Mouse (Mus musculus): ENCODE measurements around the gene Krtcap2.
A peak's percentile ranks its signal among the peaks of the same experiment; 100 is the strongest.

Krtcap2 gene

DNA sequence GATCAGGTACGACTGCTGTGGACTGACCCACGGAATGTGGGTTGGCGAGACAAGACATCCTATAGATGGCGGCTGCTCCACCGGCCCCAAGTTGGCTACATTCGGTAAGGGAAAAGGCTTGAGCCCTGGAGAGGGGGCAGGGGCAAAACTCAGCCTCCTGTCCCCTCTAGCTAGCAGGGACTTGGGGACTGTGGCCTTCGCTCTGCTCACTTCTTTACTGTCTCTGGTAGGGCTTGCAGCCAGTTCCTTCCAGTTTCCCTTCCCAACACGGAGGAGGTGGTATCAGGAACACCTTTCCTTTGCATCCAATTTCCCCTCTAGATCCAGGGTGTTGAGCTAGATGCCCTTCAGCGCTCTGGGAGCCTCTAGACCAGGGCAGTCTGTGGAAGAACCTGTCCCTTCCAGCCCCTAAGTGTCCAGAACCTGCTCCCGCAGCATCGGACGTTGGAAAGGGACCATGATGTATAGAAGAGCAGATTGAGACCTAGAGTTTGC is 20.4 kb upstream of the Krtcap2 start:
- no peak for DNase-seq (ENCODE audit: low spot score)

DNA sequence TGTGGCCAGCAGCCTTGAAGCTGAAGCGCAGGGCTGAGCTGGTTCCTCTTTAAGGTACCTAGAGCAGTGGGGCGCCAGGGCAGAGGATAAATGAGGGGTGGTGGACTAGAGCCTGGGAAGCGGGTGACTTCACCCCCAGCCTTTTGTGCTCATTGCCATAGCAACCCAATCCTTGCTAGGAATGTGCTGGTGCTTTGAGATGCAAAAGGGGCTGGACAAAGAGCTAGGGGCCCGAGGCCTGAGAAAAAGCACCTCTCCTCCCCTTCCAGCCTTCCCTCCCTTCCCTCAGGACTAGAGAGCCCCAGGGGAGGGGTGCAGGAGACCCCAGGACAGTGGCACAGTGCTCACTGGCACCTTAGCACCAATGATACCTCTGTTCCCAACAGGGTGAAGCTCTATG is 19.8 kb upstream of the Krtcap2 start:
- no peak for DNase-seq (ENCODE audit: low spot score)

DNA sequence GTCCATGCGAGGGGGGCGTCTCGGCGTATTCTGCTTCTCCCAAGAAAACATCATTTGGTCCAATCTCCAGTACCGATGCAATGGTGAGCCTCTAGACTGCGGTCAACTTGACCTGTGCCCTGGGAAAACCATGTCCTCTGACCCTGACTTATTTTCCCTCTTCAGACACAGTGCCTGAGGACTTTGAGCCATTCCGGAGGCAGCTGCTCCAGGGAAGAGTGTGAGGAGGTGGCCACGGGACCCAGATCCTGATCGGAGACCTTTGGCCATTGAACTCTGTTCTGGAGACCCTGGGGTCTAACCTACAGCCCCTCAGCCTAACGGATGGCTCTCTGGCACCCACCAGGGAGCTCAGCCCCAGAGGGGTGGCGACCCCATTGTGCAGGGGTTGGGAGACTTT is 19.4 kb upstream of the Krtcap2 start:
- no peak for DNase-seq (ENCODE audit: low spot score)

DNA sequence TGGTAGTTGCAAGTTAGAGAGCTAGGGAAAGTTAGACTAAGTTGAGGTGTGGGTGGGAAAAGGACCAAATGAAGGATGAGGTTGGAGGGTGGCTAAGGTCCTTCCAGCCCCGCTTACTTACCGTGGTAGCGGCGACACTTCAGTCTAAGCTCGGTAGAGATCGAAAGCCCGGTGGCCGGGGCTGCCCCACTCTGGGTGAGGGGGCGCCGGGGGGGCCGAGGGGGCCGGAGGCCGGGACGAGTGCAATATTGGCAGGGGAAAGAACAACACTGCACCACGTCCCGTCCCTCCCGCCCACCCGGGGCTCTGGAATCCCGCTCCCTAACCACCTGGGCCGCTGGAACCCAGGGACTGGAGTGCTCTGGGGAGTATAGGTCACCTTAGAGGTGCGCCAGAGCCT is 18.9 kb upstream of the Krtcap2 start, which contains the start of gene Mtx1:
Gene Mtx1, minus strand, starts transcription at position 189 of the 400 bp plus-strand sequence.
- no peak for DNase-seq (ENCODE audit: low spot score)

DNA sequence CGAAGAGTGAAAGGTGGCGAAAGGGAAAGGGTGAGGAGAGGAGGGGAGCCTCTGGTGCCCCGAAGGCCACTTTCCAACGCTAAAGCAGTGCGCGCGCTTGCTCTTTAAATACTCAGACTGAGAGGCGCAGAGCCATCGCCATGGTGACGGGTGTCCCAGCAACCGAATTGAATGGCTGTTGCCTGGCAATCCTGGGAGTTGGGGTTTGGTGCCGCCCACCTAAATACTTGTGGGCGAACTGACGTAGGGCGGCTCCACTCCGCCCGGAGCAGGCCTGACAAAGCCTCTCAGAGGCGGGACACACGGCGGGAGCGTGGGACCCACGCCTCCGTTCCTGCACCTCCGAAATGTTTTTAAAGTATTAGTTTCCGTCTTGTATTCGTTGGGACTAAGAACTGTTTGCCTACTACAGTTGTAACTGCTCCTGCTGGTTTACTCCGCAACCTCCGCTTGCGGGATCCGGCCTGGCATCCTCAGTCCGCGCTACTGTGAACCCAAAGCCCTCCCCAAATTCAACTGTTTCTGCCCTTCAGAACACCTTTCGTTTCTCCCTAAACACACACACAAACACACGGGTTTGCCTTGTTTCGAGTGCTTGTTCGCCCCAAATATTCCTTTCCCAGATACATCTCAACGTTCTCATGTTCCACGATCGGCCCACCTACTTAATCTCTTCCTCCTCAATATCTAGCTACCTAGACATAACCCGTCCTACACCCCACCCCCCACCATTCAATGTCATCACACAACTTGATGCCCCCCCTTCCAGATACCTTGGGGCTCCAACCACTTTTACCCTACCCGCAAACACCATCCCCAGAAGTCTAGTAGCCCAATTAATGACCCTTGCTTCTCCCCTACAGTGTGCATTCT is 18.2 kb upstream of the Krtcap2 start:
- DNase-seq (ENCODE audit: low spot score): peak; percentile 94

DNA sequence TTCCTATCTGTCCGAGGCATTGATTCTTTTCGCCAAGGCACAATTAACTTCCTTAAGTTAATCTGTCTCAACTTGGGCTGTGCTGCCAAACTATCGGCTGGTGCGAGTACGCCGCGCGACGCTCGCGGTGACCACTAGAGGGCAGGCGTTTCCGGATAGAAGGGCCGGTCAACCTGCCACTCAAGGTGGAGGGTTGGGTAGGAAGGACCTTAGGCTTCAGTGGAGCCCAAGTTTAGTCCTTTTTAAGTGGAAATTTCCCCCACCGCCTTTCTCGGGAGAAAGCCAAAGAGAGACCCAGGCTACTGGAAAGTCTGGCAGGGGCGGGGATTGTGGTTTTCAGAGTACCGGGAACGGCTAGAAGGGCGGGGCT is 17.6 kb upstream of the Krtcap2 start:
- DNase-seq (ENCODE audit: low spot score): peak; percentile 93

DNA sequence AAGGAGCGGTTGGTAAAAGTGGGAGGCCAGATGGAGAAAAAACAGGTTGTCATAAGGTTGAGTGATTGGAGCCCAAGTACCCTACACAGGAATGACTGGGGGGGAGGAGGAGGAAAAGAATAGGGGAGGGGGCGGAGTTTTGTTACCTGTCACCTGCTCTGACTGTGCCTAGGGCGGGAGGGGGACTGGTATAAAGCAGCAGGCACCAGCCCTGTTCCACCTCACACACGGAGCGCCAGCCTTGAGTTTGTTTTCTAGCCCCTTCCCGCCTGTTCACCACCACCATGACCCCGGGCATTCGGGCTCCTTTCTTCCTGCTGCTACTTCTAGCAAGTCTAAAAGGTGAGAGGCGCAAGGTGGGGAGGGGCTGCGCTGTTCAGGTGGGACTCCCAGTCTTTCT is 16.9 kb upstream of the Krtcap2 start, which contains the start of gene Muc1:
Gene Muc1, plus strand, starts transcription at position 222 of the 400 bp plus-strand sequence.
- peak; percentile 68 for DNase-seq (ENCODE audit: low spot score)

DNA sequence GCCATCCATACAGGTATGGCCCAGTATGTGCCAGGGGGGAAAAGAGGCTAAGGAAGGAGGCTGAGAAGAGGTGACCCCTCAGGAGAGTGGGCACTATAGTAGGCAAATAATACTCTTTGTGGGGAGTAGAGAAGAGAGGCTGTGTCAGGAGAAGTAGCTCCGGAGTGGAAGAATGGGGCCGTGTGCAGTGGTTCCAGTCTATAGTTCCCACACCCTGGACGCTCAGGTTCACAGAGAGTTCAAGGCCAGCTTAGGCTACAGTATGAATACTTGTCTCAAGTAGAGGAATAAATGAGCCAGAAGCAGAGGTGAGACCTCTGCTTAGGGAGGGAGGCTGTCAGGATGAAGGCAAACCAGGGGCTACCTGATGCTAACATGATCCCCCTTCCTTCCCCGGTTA is 16.5 kb upstream of the Krtcap2 start:
- no peak for DNase-seq (ENCODE audit: low spot score)

DNA sequence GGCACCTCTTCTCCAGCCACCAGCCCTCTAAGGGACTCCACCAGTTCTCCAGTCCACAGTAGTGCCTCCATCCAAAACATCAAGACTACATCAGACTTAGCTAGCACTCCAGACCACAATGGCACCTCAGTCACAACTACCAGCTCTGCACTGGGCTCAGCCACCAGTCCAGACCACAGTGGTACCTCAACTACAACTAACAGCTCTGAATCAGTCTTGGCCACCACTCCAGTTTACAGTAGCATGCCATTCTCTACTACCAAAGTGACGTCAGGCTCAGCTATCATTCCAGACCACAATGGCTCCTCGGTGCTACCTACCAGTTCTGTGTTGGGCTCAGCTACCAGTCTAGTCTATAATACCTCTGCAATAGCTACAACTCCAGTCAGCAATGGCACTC is 15.2 kb upstream of the Krtcap2 start:
- DNase-seq (ENCODE audit: low spot score): no peak

DNA sequence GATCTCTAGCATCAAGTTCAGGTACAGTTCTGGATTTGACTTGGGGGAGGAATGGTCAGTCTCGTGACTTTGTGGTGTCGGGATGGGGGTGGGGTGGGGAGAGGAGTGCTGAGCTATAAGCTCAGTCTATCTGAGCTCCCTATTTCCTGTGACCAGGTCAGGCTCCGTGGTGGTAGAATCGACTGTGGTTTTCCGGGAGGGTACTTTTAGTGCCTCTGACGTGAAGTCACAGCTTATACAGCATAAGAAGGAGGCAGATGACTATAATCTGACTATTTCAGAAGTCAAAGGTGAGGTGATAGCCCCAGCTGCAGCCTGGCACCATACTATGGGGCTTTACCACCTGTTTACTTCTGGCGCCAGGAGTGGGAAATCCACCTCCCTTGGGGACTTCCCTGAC is 14.4 kb upstream of the Krtcap2 start:
- DNase-seq (ENCODE audit: low spot score): no peak

DNA sequence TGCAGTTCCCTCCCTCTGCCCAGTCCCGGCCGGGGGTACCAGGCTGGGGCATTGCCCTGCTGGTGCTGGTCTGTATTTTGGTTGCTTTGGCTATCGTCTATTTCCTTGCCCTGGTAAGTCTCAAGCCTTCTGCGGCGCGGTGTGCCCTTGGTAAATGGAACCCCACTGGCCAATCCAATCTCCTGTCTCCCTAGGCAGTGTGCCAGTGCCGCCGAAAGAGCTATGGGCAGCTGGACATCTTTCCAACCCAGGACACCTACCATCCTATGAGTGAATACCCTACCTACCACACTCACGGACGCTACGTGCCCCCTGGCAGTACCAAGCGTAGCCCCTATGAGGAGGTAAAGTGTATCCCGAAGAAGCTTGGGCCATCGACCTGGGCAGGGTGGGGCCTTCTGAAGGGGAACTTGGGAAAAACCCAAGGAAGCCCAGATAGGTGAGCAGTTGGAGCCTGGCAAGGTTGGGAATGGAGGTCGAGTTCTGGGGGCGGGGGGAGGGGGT is 13.9 kb upstream of the Krtcap2 start:
- no peak for DNase-seq (ENCODE audit: low spot score)

DNA sequence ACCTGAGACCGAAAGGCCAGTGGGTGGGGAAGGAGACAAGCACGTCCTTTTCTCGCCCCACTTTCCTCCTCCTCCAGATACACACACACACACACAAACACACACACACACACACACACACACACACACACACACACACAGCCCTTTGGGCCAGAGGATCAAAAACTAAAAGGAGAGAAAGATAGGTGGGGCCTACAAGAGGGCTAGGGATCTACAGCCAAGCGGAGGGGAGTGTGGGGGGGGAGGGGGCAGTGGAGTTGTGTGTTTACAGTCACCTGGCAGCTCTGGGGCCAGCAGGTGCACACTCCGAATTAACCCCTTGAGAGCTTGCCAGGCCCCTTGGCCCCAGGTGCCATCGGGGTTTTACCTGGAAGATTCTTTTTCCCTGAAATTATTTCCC is 13.2 kb upstream of the Krtcap2 start:
- DNase-seq (ENCODE audit: low spot score): peak; percentile 60

DNA sequence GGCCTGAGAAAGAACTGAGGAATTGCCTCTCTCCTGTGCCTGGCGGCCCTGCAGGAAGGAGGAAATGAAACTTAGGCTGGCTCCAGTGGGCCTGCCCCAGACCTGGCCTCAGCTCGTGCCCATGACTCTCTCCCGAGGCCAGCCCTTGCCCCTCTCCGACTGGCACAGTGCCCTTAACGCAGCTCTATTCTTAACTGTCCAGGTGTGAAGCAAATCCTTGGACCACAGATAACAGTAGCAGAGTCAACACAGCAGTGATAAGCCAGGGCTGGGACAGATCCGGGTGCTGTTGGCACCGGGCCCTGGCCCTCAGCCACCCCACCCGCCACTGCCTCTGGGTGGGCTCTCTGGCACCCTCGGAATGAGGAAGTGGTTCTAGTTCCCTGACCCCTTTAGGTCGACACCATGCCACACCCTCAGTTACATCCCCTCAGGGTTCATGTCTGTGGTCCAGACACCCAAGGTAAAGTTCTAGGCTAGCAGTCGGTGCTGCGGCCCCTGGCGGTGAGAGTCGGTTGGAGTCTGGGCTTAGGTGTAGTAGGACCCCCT is 12.1 kb upstream of the Krtcap2 start:
- DNase-seq (ENCODE audit: low spot score): peak; percentile 53

DNA sequence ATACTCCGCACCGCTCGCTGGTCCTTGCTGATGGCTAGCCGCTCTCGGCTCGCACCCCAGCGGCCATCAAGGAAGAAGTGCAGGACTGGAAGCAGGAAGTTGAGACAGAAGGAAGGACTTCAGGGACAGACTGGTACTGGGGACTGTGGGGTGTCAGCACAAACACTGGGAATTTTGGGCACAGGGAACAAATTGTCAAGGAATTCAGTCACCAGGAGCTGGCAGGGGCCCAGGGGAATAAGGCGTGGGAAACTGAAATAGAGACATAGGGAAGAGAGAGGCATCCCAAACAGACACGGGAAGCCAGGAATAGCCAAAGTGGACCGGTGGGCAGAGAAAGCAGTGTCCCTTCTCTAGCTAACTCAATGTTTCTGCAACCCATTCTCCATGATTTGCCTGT is 9.2 kb upstream of the Krtcap2 start:
- DNase-seq (ENCODE audit: low spot score): no peak

DNA sequence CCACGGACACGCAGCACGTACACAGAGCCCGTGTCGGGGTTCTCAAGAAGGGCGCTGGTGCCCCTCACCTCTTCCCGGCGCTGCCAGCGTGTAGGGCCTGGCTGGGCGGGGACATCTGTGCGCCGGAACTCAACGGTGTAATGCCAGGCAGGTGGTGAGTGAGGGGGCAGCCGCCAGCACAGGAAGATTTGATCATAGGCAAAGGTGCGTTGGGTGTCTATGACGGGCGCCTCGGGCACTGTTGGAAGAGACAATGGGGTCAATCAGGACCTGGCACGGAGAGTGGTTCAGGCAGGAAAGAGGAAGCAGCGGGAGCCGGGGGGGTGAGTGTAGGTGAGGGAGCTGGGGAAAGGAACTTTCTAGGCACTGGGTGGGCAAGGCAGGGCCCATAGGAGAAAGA is 8.1 kb upstream of the Krtcap2 start:
- DNase-seq (ENCODE audit: low spot score): no peak

DNA sequence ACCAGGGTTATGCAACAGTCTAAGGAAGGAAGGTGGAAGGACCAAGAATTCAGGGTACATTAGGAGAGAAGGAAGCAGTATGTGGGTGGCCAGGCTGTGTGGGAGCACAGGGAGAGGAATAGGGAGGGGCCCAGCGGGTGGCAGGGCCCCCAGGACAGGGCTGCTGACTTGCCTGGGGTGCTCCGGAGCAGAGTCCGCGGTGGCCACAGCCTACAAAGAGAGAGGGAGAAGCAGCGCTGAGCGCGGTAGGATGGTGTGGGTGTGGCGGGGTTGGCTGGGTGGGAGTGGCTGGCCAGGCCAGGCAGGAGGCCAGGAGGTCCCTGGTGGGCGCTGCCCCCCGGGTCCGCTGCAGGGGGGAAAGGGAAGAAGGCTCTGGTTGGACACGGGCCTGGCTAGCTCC is 7.3 kb upstream of the Krtcap2 start:
- DNase-seq (ENCODE audit: low spot score): no peak

DNA sequence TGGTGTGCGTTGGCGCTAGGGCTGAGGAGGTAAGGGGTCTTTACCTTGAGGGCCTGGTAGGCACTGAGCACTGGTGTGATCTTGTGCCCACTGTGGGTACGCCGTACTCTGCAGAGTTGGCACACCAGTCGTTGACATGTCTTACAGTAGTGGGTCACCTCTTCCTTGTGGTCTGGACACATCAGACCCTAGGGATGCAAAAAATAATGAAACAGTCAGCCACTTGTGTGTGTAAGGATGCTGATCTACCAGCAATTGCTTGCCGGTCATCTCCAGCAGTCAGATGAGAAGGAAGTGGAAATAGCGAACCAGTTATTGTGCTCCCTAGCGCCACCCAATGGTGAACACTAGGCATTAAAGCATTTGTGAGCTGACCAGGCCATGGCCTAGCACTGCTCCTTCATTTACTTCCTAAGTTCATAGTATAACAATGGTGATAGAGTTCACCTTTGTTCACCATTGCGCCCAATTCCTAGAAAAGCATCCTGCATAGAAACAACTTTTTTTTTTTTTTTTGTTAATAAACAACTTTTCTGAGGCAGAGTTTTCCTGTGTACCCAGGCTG is 3.4 kb upstream of the Krtcap2 start:
- peak; percentile 79 for DNase-seq (ENCODE audit: low spot score)

DNA sequence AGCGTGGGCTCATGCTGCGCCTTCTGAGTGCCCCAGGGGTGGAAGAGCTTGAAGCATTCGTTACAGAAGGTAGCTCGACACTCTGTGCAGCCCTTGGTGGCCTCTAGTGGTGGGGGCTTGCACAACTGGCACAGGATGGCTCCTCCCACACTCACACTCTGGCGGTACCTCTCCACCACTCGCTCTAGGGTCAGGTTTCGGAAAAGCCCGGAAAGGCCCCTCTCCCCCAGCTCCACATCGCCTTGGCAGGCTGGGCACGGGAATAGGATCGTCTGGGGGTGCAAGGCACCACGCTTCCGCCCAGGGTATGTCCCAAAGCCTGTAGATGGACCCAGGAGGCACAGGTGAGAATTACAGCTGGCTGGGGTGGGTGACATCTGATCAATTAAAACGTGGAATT is 2.2 kb upstream of the Krtcap2 start:
- DNase-seq (ENCODE audit: low spot score): peak; percentile 83

DNA sequence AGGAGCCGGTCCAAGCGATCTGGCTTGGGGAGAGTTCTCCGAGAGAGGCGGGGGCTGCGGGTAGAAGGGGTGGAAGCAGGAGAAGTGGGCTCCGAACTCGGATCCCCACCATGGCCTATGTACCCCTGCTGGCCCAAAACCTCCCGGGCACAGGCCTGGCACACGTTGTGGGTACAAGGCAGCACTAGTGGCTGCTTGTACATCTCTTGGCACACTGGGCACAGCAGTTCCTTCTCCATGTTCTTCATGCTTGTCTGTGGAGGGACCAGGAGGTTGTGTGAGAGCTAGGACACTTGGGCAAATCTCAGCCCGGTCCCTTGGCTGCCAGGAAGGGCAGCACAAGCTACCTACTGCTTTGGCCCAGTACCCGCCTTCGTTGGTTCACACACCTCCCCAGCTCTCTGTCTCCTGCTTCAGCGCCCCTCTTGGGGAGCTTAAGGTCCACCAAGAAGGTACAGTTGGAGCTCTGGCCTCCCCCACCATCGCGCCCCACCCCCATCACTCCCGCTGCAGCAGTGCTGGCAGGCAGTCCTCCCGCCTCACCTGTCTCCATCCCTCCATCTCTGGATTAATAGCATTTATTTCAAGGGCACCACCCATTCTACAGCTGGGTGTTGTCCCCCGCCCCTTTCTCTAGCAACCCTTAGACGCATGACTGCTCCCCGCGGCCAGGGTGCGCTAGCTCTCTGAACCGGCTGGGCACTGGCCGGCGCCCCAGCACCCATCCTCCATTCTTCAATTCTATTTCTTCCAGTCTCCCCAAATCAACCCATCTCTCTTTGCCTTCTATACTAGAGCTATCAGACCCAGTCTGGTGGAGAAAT is 1.4 kb upstream of the Krtcap2 start:
- no peak for DNase-seq (ENCODE audit: low spot score)

DNA sequence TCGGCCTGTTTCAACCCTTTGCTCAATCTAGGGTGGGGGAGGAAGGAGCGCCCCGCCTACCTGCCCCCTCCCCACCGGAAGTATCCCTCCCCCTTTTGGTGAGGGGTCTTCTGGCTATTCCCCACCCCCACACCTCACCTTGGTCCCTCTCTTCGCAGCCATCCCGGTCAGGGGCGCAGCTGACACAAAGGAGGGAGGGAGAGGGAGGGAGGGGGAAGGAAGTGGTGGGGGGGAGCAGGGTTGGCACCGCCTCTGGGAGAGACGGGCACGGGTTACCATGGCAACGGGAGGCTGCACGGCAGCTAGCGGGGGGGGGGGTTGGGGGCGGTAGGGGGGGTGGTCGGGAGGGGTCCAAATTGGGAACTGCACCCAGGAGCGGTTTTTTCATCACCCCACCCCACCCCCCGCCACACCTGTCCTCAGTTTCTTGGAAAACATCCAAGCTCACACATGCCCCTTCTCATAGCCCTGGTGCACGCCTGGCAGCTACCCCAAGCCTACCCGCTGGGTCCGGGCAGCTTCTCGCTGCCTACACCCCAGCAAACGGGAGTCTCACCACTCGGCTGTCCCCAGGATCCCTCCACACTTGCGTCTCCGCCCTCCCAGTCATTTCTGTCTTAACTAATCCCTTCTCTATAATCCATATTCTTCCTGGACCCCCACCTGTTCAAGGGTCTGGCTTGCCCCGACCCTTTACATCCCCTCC is 631 bp upstream of the Krtcap2 start:
- DNase-seq (ENCODE audit: low spot score): no peak

DNA sequence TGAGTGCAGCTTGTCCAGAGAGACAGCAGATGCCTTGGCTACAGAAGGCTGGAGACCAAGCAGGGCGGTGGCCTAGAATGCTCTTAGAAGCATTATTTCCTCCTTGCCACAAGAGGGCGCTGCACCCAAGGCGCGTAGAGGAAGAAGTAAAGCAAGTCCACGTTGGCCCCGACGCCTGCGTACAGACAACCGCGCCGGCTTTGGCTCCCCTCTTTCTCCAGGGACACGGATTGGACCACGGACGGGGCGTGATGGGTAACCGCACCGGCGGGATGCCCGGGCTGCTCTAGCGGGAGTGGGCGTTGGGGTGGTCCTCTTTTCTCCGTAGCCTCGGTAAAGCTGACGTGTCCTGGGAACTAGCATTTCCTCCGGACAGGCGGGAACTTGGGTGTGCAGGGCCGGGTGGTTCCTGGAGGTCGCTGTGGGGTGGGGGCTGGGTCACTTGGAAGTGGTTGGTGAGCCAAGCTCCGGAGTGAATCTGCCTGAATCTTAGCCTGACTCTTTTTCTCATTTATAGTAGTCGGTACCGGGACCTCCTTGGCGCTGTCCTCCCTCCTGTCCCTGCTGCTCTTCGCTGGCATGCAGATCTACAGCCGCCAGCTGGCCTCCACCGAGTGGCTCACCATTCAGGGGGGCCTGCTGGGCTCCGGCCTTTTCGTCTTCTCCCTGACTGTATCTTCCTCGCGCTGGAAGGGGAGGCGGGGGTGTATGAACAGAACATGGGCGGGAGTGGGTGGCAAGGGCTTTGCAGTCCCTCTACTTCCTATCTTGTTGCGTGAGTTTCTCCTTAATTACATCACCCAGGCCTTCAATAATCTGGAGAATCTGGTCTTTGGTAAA is 715 bp downstream of the Krtcap2 start, which contains the start of gene Trim46:
Gene Trim46, minus strand, starts transcription at position 49 of the 840 bp plus-strand sequence.
- peak; percentile 92 for DNase-seq (ENCODE audit: low spot score)

Data from lung, postnatal 25 days (tissue).